Mouse (Mus musculus): ENCODE measurements around the gene Crybg1.
A peak's percentile ranks its signal among the peaks of the same experiment; 100 is the strongest.

Gene Crybg1

DNA sequence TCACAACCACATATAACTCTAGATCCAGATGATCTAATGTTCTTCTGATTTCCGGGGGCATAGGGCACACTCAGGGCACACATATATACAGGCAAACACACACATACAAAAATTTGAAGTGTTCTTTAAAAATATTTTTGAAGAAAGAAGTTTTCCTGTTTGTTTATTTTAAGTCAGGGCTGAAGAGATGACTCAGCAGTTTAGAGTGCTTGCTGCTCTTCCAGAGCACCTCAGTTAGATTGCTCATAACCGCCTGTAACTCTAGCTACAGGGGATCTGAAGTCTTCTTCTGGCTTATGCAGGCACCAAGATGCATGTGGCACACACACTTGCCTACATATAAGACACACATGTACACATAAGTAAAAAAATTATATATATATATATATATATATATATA is 56.9 kb downstream of the Crybg1 start:
- no peak for DNase-seq

DNA sequence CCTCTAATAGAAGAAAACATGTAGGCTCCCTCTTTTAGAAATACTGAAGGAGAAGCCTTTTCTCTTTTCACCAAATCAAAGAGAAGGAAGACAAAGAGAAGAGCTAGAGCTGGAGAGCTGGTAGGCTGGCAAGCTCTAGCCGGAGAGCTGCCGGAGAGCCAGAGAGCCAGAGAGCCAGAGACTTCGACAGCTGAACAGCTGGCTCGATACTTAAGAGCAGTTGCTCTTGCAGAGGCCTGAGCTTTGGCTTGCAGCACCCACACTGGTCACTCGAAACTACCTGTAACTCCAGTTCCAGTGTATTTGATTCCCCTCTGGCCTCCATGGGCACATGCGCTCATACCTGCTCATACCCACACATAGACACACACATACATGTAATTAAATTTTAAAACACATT is 68.3 kb downstream of the Crybg1 start:
- no peak for DNase-seq

DNA sequence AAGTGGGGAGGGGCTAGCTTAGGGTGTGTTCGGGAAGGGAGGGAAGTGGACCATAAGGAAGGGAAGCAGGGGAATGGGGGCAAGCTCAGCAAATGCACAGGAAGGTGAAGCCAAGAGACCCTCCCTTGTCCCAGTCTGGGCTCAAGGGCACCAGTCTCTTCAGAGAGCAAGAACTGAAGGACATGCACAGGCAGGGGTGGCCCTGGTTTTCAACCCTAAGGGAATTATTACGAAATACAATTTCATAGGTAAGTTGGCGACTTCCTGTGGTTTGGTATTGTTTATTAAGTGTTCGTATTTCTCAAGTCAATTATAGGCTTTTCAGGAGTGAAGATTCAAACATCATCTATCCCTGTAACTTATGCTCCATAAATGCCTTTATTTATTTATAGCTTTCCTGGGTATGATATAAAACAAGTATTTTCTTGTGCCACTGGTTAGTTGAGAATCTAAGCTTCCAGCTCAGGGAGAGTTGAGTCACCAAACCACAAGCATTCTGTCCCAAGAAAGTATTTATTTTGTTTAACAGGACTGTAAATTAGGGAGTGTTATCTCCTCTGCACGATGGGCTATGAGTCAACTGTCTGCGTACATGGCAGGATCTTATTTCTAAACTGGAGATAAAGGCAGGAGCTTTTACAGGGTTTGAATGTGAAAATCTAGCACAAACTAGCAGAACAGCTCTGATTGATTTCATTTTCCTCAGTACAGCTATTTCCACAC is 69.7 kb downstream of the Crybg1 start:
- no peak for DNase-seq

DNA sequence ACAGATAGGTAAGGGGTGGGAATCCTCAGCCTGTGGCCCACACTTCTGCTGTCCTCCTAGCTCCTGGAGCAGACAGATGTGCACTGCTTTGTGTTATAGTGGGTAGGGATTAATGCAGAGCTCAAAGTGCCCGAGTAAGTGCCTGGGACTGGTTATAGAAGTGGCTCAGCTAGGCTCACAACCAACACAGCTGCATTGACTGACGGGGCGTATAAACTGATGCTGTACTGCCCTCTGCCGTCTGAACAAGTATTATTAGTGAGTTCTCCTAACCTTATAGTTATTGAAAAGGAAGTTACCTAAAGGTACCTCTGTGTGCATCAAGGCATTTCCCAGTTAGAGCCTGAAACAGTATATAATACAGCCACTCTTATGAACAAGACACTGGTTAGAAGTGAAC is 77.6 kb downstream of the Crybg1 start:
- DNase-seq = peak; percentile 4

DNA sequence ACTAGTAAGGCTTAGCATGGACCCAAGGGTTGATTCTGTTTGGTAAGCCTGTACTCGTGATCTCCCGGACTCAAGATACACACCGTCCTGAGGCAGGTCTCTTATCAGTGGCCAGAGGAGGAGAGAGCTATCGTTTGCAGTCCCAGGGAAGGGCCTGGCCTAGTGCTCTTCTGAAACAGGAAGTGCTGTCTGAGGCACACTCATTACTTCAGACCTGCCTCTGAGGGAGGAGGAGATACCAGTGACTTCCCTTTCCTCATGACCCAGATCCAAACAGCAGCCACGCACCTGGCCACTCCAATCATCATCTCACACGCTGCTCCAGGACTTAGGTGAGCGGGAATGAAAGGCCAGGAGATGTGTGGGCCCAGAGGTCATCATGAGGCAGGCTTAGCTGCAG is 79.5 kb downstream of the Crybg1 start:
- DNase-seq = no peak

DNA sequence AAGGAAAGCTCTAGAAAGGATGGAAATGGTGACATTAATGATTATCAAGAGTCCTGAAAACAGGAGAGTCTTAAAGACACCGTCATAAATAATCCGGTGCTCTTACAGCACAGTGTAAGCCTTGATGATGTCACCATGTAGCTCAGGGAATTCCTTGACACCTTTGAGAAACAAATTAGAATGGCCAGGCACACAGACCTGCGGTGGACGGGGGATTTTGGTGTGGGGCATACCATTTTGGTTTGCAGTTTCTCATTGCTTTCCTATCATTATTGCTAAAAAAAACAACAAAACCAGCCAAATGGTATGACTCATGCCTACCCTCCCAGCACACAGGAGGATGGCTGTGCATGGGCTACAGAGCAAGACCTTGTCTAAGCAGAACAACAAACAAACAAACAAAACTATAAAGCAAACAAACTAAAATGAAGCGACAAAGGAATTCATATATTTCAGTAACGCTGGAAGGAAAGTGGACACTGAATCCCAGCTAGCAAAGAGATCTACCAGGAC is 82.7 kb downstream of the Crybg1 start:
- DNase-seq = no peak

DNA sequence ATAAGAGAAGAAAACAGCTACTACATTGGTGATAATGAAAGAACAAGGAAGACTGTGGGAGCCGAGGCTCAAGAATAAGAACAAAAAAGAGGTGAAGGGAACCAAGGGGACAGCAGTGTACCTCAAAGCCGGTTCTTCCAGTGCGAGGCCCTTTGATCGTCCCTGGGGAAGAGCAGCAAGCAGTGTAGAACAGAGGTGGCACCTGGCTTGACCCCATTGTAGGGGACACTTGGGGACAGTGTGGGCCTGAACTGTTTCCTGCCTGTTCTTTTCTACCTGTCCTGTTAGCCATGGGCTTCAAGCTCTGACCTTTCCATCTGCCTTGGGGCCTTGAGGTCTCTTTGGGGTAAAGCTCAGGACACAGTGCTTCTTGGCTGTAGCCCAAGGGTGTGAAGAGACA is 85.7 kb downstream of the Crybg1 start:
- no peak for DNase-seq

DNA sequence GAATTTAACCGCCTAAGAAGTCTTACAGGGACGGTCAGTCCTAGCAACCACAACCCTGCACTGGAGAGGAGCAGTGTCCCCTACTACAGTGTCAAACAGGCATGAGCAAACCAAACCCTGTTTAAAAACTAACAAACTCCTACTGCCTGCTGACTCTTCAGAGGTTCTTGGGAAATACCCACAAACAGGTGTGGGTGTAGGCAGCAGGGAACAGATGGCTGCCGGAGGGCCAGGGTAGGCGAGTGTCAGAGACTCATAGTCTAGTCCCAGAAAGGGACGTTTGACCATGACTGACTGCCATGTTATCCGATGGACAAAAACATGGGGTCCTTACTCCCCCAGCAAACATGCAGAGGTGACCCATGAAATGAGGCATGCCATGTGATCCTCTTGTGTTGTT is 97.7 kb downstream of the Crybg1 start:
- no peak for DNase-seq

DNA sequence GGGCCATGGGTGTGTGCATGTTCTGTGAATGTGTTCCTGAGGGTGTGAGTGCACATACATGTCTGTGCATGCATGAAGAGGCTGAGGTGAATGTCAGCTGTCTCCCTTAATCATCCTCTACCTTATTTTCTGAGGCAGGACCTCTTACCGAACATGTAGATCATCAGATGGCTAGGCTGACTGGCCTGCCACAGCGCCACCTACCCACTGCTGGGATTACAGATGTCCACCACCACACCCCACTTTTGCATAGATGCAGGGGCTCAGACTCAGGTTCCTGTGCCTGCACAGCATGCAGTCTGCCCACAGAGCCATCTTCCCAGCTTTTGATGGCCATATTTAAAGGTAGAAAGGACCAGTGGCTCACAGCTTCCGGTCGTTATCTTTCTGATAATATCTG is 103.9 kb downstream of the Crybg1 start:
- DNase-seq = no peak

DNA sequence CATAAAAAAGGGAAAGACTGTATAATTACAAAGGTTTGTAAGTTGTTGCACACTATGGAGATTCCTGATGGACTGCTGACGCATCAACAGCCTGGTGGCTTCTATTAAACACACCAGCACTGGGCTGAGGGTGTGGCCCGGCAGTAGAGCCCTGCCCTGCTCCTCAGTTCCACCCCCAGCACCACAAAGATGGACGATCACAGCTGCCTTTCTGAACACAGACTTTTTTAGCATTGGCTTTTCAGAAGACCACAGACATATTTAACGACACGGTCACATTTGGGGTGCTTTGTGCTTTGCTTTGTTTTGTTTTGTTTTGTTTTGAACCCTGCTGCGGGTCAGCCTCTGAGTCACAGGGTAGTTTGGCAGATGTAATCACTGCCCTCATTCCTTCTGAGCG is 105.0 kb downstream of the Crybg1 start:
- no peak for DNase-seq

DNA sequence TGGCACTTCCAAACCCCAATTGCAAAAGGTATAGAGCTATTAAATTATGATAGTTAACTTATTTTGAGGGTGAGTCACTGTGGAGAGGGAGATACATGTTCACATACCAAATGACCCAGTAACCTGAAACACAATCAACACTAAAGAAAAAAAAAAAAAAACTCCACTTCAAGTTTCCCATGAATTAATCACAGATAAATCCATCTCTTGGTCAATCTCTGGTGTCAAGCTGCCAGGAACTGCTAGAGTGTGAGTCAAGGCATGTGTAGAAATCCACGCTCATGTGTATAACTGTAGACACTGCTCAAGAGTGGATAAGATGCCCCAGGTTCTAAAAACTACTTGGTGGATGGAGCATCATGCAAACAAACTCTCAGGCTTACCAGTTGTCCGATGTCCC is 109.5 kb downstream of the Crybg1 start:
- DNase-seq = no peak

DNA sequence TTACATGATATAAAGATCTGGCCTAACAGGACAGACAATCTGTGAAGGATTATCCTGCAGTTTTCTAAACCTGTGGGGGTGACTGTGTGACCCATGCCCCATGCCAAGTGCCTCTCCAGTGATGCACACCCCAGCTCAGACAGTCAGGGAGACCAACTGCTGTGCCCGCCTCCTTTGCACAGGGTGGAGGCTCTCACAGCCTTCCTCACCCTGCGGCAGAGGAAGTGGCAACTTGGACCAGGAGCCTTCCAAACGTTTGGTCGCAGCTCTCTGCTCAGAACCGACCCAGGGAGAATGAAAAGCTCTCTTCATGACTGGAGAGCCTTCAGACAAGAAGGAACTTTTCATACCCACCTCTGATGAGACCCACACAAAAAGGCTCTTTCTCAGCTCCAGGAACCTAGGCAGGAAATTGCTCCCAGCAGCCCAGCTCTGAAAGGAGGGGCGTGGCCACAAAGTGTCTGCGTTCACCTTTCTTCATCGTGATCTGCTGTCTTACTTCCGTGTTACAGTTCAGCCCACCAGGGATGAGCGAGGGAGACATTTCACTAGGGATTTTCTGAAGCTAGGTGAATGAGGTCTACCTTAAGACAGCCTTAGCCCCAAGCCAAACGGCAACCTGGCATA is 110.6 kb downstream of the Crybg1 start:
- DNase-seq = no peak

DNA sequence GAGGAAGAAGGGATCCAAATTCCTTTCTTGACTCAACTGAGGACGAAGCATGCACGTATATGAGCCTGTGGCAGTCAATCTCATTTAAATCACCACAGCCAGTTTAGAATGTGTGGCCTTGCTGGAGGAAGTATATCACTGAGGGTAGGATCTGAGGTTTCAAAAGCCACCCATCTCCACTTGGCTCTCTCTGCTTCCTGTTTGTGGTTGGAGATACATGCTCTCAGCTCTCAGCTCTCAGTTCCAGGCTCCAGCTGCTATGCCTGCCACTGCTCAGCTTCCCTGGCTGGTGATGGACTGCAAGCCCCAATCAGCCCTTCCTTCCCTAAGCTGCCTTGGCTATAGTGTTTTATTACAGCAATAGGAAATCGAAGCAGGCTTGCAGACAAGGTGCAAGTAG is 119.1 kb downstream of the Crybg1 start:
- no peak for DNase-seq

DNA sequence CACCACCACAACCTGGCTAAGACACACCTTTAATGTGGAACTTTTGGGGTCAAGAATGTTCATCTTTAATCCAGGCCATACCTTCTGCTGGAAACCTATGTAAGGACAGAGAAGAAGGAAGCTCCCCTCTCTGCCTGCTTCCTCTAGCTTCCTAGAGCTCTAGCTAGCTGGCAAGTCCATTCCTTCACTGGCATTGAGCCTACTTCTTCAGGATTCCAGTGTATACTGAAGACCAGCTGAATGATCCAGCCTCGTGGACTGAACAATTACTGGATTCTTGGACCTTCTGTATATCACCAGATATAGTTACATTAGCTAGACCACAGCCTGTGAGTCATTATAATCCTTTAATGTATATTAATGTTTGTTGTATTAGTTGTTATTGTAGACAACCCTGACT is 121.4 kb downstream of the Crybg1 start:
- no peak for DNase-seq

DNA sequence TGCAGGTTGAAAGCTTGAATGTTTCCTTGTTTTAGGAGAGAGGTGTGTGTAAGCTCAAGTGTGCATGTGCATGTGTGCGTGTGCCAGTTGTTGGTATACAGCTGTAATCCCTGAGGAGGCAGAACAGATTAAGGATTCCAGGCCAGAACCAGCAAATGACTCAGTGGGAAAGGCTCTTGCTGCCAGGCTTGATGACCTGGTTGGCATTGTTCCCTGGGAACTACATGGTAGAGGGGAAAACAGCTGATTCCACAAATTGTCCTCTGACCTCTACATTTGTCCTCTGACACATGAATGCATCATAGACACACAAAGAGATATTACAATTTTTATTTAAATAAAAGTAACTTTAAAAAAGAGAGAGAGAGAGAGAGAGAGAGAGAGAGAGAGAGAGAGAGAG is 122.5 kb downstream of the Crybg1 start:
- DNase-seq = no peak

DNA sequence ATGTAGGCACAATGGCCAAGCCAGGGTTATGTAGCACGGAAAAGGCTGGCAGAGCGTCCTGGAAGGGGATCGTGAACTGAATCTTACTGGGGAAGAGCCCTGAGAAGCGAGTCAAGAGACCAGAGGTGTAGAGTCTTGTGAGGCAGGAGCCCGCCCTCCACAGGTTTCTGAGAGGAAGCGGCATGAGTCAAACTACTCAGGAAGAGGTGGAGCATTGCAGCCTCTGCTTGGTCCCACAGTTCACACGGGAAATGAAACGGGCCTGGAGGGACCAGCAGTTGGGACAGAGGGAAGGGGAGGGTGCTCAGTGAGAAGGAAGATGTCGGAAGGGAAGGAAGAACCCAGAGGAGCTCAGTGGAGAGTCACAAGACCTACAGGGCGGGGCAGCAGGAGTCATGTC is 123.9 kb downstream of the Crybg1 start:
- DNase-seq = no peak

DNA sequence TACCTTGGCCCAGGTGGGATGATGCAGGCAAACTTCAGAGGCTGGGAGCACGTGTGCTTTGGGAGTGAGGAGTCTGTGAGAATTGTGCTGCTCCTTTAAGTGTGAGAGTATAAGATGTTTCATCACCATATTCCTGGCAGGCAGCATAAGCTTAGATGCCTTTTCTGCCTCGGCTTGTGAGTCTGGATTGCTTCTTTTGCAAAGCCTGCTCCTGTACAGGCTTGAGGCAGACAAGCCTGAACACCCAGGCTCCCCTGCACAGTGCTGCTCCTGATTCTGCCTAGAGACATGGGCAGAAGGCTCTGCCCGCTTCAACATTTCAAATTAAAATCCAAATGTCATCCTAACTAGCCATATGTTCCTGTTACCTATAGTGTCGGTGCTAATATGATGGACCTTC is 128.5 kb downstream of the Crybg1 start:
- no peak for DNase-seq

DNA sequence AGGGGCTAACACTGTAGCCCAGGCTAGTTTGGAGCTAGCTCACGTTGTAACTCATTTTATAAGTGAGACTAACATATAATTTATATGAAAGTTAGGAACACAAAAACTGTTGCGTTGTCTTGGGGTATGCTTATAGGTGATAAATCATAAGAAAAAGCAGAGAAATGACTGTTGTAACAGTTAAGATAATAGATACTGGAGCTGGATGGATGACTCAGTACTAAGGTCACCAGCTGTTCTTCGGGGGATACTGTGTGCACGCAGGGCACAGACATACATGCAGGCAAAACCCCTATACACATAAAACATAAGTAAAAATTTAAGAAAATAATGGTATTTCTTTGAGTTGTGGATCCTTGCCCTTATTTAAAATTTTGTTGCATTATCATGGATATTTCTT is 130.1 kb downstream of the Crybg1 start:
- DNase-seq = no peak

DNA sequence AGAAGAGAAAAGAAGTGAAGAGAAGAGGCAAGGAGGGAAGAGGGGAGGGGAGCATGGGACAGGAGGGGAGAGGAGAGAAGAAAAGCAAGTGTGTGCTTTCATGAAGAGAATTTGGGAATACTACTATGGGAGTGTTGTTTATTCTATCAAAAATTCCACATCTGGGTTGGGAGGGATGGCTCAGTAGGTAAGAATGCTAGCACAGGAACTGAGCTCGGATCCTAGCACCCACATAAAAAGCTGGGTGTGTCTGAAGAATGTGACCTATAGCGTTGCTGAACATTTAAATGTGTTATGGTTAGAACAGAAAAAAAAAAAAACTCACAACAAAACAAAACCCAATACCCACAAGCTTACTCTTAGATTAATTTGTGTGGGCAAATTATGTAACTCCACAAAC is 133.0 kb downstream of the Crybg1 start:
- DNase-seq = no peak

DNA sequence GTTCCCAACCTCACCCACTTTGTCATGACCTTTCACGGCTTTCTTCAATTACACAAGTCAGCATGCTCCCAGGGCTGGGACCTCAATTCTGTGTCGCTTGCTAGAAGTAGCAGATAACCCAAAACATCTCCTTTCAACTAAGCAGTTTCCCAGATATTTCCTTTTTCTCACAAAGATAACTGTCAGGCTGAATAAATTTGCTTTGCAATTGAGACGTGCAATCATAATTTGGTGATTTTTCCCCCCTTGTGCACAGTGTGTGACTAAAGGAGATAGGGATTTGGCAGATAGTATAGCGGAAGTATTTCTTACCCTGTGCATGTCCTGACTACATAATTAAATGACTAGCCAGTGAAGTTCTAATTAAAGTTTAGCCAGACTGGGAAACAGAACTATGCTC is 134.8 kb downstream of the Crybg1 start:
- no peak for DNase-seq

DNA sequence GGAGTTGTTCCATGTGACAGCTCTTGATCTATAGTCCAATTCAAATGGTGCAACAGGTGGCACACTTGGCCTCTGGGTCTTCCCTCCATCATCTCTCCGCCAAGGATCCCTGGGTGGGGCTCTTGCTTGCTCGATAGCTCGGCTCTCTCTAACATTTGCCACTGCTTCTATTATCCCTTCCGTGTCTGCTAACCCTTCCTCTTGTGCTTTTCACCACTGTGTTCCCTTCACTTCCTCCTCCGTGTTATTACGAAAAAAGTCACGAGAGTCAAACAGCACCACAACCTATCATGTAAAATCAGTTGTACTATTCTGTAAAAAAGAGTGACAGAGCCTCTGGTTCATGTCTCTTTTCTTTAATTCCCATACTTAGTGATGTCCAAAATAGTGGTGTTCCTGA is 137.2 kb downstream of the Crybg1 start:
- no peak for DNase-seq

DNA sequence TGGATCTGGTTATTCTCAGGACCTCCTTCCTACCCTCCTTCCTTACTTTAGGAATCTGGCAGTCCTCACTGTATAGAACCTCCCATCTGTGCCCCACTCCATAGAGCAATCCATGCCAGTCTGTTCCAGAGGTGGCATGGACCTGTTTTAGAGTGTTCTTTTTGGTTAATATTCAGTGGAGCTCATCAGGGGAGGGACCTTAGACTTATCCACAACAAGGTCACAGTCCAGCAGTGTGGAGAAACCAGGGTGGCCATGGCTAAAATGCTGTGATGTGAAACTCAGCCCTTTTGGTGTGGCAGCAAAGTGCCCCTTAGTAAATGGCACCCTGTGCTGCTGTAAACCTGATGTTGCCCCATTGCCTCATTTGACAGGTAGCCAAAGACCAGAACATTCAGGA is 139.8 kb downstream of the Crybg1 start:
- DNase-seq = no peak

DNA sequence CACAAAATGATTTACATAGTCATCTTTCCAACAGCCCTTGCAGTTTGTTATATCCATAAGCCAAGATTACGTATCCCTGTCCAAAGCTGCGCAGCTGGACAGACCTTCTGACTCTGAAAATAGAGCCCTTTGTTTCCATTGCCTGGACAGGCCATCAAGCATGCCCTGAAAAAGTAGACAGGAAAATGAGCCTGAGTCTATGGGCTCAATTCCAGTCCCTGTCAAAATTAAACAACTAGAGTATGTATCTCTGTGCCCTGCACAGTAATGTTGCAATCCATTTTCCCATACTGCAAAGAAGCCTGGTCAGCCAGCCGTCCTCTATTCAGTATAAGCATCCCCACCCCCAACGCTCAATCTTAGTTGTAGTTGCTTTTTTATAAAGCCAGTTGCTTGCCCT is 141.8 kb downstream of the Crybg1 start:
- no peak for DNase-seq

DNA sequence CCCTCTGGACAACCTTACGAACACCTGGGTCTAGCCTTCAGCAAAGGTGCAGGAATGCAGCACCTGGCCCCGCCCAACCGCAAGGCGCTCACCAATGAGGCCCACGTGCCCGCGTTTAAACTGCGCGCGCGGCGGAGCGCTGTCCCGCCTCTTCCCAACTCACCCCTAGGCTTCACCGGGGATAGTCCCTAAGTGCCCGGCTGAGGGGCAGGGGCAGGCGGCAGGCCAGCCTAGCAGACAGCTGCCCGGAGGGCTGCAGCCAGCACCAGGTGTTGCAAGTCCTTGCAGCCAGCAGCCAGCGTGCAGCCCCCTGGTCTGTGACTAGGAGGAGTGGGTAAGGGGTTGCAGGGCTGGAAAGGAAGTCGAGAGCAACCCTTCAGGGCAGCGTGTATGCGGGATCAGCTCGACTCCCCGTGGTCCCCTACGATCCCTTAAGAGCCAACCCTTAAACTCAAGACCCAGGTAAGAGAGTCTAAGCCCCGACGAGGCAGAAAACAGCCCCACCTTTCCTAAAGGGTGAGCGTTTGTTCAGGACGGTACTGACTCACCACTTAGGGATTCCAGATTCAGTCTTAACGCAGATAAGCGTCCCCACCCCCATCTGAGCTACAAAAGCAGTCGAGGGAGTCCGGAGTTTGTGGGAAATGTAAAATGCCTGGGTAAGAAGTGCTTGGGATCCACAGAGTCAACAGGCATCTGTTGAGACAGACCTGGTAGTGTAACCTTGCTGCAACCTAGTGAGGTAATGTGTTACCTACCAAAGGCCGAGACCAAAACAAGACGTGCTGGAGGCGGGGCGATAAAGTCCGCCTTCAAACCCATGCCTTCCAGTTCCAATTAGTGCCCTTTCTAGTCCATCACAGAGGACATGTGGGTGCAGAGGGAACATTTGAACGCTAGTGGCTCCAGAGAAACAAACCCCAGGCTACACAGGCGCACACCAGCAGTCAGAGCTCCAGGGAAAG is 142.7 kb downstream of the Crybg1 start:
- DNase-seq = no peak

All from cerebellum, adult 11 months (tissue).